Comparison of ENCODE assay signal across 8 mouse cellular contexts in genomic region chr11:54931405-54932093, GRCm38 (mm10). TPM values are rescaled to one million over a fixed set of nuclear protein-coding genes. Genes with fewer than 3 reads are reported as not detected.
DNase-seq lines count a peak whose midpoint lies in the region; ATAC-seq and TF ChIP-seq lines count a peak whose summit lies in the region.

No protein-coding gene starts in this region.

- ATAC-seq in heart, postnatal 0 days (ENCODE audit: insufficient read depth, low read depth): no peak
- no peak for ATAC-seq in heart, embryonic 11.5 days (replicated peaks; ENCODE audit: insufficient number of reproducible peaks, low FRiP score, low TSS enrichment)
- no peak for ATAC-seq in midbrain, embryonic 15.5 days (replicated peaks)

- no peak overlapping the region for H3K9ac ChIP-seq in heart, postnatal 0 days (replicated peaks; ENCODE audit: low read depth, low read length)
- no peak overlapping the region for H3K9ac ChIP-seq in heart, embryonic 11.5 days (ENCODE audit: low read depth, low read length)
- H3K9ac ChIP-seq in midbrain, embryonic 15.5 days: no peak overlapping the region

- peaks cover 79% of the 10 kb centered on the region for H3K36me3 ChIP-seq in heart, postnatal 0 days (replicated peaks; ENCODE audit: control insufficient read depth, insufficient read depth, low read length)
- peaks cover 9% of the 10 kb centered on the region for H3K36me3 ChIP-seq in heart, embryonic 11.5 days (ENCODE audit: control insufficient read depth, insufficient read depth, low read length)
- H3K36me3 ChIP-seq in midbrain, embryonic 15.5 days (replicated peaks): peaks cover 10% of the 10 kb centered on the region; the same call in 1 of the 2 replicates

- TF ChIP-seq CTCF in heart, postnatal 0 days (IDR thresholded peaks at IDR 0.05; ENCODE audit: low read depth): peak; percentile 71

- DNase-seq in heart, postnatal 0 days (ENCODE audit: low spot score): no peak
- DNase-seq in 416B (ENCODE audit: low read depth) (peak; percentile 57), ES-CJ7 (ENCODE audit: low read depth, low spot score) (peak; percentile 33)
- DNase-seq in embryo, embryonic 10.5 days (ENCODE audit: low spot score): peak; percentile 69
- DNase-seq in lung, adult 18-20 months: peak; percentile 48
- DNase-seq in spleen, postnatal 14 days (ENCODE audit: low spot score in 2 of 2): peak; percentile 27 to 56

- H3K27me3 ChIP-seq in heart, postnatal 0 days (ENCODE audit: control insufficient read depth, insufficient read depth, low read length): no peaks in the 10 kb centered on the region
- H3K27me3 ChIP-seq in heart, embryonic 11.5 days (ENCODE audit: control insufficient read depth, insufficient read depth, low read length): no peaks in the 10 kb centered on the region
- no peaks in the 10 kb centered on the region for H3K27me3 ChIP-seq in midbrain, embryonic 15.5 days (replicated peaks)

- H3K4me3 ChIP-seq in heart, postnatal 0 days (ENCODE audit: low read depth, low read length): no peak overlapping the region
- no peak overlapping the region for H3K4me3 ChIP-seq in heart, embryonic 11.5 days (ENCODE audit: low read depth, low read length)
- no peak overlapping the region for H3K4me3 ChIP-seq in midbrain, embryonic 15.5 days

- H3K4me2 ChIP-seq in heart, postnatal 0 days (ENCODE audit: low read depth, low read length): no peak overlapping the region
- no peak overlapping the region for H3K4me2 ChIP-seq in heart, embryonic 11.5 days
- no peak overlapping the region for H3K4me2 ChIP-seq in midbrain, embryonic 15.5 days

- WGBS in heart, postnatal 0 days: 68% methylated on average over 5 of the region's 5 CpGs
- WGBS in heart, embryonic 11.5 days (ENCODE audit: insufficient replicate concordance): 63% methylated on average over 5 of the region's 5 CpGs
- WGBS in midbrain, embryonic 15.5 days: 63% methylated on average over 5 of the region's 5 CpGs

- peaks cover 4% of the 10 kb centered on the region; the same call in 1 of the 2 replicates for H3K4me1 ChIP-seq in heart, postnatal 0 days (ENCODE audit: control insufficient read depth, insufficient read depth)
- peaks cover 25% of the 10 kb centered on the region for H3K4me1 ChIP-seq in heart, embryonic 11.5 days (ENCODE audit: control insufficient read depth, insufficient read depth, low read length)
- H3K4me1 ChIP-seq in midbrain, embryonic 15.5 days: peaks cover 7% of the 10 kb centered on the region; the same call in 1 of the 2 replicates

- no peak overlapping the region for H3K27ac ChIP-seq in heart, postnatal 0 days (ENCODE audit: low read depth)
- H3K27ac ChIP-seq in heart, embryonic 11.5 days (ENCODE audit: low read depth, low read length): no peak overlapping the region
- no peak overlapping the region for H3K27ac ChIP-seq in midbrain, embryonic 15.5 days

- H3K9me3 ChIP-seq in heart, postnatal 0 days (replicated peaks; ENCODE audit: control insufficient read depth, low read length): no peaks in the 10 kb centered on the region
- H3K9me3 ChIP-seq in heart, embryonic 11.5 days (replicated peaks; ENCODE audit: control insufficient read depth, low read length): no peaks in the 10 kb centered on the region
- no peaks in the 10 kb centered on the region for H3K9me3 ChIP-seq in midbrain, embryonic 15.5 days

- no peak for TF ChIP-seq EP300 in heart, postnatal 0 days (IDR thresholded peaks at IDR 0.05; ENCODE audit: low read depth)

RNA-seq across cellular contexts. Expression of gene Gpx3, which starts 29.3 kb away (rescaled TPM):
- 114 and 243 TPM in 2 replicates for total RNA-seq in heart, postnatal 0 days (2014; rRNA removed; ENCODE audit: low replicate concordance)
- polyA plus RNA-seq in heart, postnatal 0 days (2015; fragmentation: Nextera tagmentation; extraction: Ambion mirVana): 788 and 904 TPM in 2 replicates
- 1,579 and 1,713 TPM in 2 replicates for polyA plus RNA-seq in heart, embryonic 11.5 days (2014; fragmentation: Nextera tagmentation; extraction: Ambion mirVana)
- polyA plus RNA-seq in midbrain, embryonic 15.5 days (2015; fragmentation: Nextera tagmentation; extraction: Ambion mirVana): 26.5 and 30.0 TPM in 2 replicates

RNA-seq across cellular contexts. Expression of gene Tnip1, which starts 31.2 kb away (rescaled TPM):
- 16.6 and 19.9 TPM in 2 replicates for total RNA-seq in heart, postnatal 0 days (2014; rRNA removed; ENCODE audit: low replicate concordance)
- polyA plus RNA-seq in heart, postnatal 0 days (2015; fragmentation: Nextera tagmentation; extraction: Ambion mirVana): 19.7 and 22.7 TPM in 2 replicates
- 16.0 and 16.8 TPM in 2 replicates for polyA plus RNA-seq in heart, embryonic 11.5 days (2014; fragmentation: Nextera tagmentation; extraction: Ambion mirVana)
- polyA plus RNA-seq in midbrain, embryonic 15.5 days (2015; fragmentation: Nextera tagmentation; extraction: Ambion mirVana): 15.4 and 16.4 TPM in 2 replicates

Comparison
In these comparisons a context has a peak if more than half of its experiments do, and no peak if none do; other contexts are left out.
1. RNA of gene Gpx3, which starts 29.3 kb away (polyA plus RNA-seq): 1,579 to 1,713 TPM in heart, embryonic 11.5 days and 788 to 904 TPM in heart, postnatal 0 days; 26.5 to 30.0 TPM in midbrain, embryonic 15.5 days; every median in the first group is over 10 times any median in the second.